Mouse (Mus musculus): ENCODE measurements around the gene Szt2. TPM values are rescaled to one million over a fixed set of nuclear protein-coding genes. Genes with fewer than 3 reads are reported as not detected.
A peak's percentile ranks its signal among the peaks of the same experiment; 100 is the strongest.

Gene Szt2
- polyA plus RNA-seq (2012; fragmentation: generic; extraction: Trizol): 7.6 TPM
- long read RNA-seq, experiment 1, partial matches to known transcripts: 1 of 4 reads
- long read RNA-seq, experiment 1, other reads (novel, unspliced or antisense): 2 of 4 reads
- long read RNA-seq, experiment 2, partial matches to known transcripts: 5 of 6 reads
- long read RNA-seq, experiment 2, other reads (novel, unspliced or antisense): 1 of 6 reads

- Histone ChIP-seq H3K79me3 (ENCODE audit: low read depth) (peaks cover 29% of the 10 kb centered on the region), H3K27me3 (ENCODE audit: control insufficient read depth, insufficient read depth, insufficient read length) (no peaks in the 10 kb centered on the region), H3ac (ENCODE audit: control insufficient read depth, insufficient read length, low read depth) (peak within 1 kb of the TSS; percentile 90), H3K4me3 (ENCODE audit: insufficient read depth, poor library complexity, severe bottlenecking) (peak within 1 kb of the TSS; percentile 81), H3K79me2 (ENCODE audit: control insufficient read depth, insufficient read depth) (peaks cover 54% of the 10 kb centered on the region), H3K36me3 (ENCODE audit: control insufficient read depth, insufficient read depth) (peaks cover 33% of the 10 kb centered on the region)
- no peak for TF ChIP-seq MAX (IDR thresholded peaks at IDR 0.05)
- no peak for TF ChIP-seq FOSL1 (IDR thresholded peaks at IDR 0.05; ENCODE audit: insufficient read depth, low read length, poor library complexity, severe bottlenecking)
- no peak for TF ChIP-seq CTCF (IDR thresholded peaks at IDR 0.05; ENCODE audit: control insufficient read depth, insufficient read depth, insufficient read length)
- TF ChIP-seq MYOD1 (IDR thresholded peaks at IDR 0.05; ENCODE audit: control insufficient read depth, insufficient read length, low read depth): no peak
- TF ChIP-seq USF1 (IDR thresholded peaks at IDR 0.05; ENCODE audit: low read depth): no peak
- TF ChIP-seq CEBPB (IDR thresholded peaks at IDR 0.05; ENCODE audit: low read depth): no peak
- TF ChIP-seq MYOG (IDR thresholded peaks at IDR 0.05; ENCODE audit: control insufficient read depth, extremely low read depth, insufficient read length): no peak
Measured at GRCm38 (mm10) chr4:118409142-118409900, at the start of gene Szt2, which contains the start of gene Med8. Szt2 (minus strand) TSS chr4:118409273. Med8 (plus strand) TSS chr4:118409337.

- no peaks in the 10 kb centered on the region for H3K36me3 ChIP-seq (ENCODE audit: control insufficient read depth, insufficient read depth)
- H3K4me3 ChIP-seq (ENCODE audit: insufficient read depth, poor library complexity, severe bottlenecking): no peak within 1 kb of the TSS
- H3K79me3 ChIP-seq (ENCODE audit: low read depth): no peaks in the 10 kb centered on the region
- no peaks in the 10 kb centered on the region for H3K79me2 ChIP-seq (ENCODE audit: control insufficient read depth, insufficient read depth)
- TF ChIP-seq MAX (IDR thresholded peaks at IDR 0.05) (no peak), MYOD1 (IDR thresholded peaks at IDR 0.05; ENCODE audit: control insufficient read depth, insufficient read length, low read depth) (no peak), CTCF (IDR thresholded peaks at IDR 0.05; ENCODE audit: control insufficient read depth, insufficient read depth, insufficient read length) (no peak), FOSL1 (IDR thresholded peaks at IDR 0.05; ENCODE audit: insufficient read depth, low read length, poor library complexity, severe bottlenecking) (no peak), MYOG (IDR thresholded peaks at IDR 0.05; ENCODE audit: control insufficient read depth, extremely low read depth, insufficient read length) (no peak), CEBPB (IDR thresholded peaks at IDR 0.05; ENCODE audit: low read depth) (no peak), USF1 (IDR thresholded peaks at IDR 0.05; ENCODE audit: low read depth) (no peak)
- no peak within 1 kb of the TSS for H3ac ChIP-seq (ENCODE audit: control insufficient read depth, insufficient read length, low read depth)
- peaks cover 52% of the 10 kb centered on the region for H3K27me3 ChIP-seq (ENCODE audit: control insufficient read depth, insufficient read depth, insufficient read length)
Measured at GRCm38 (mm10) chr4:118457345-118457975, 48.4 kb upstream of the Szt2 start, which contains the start of gene Mpl. Mpl (minus strand) TSS chr4:118457513.

- Histone ChIP-seq H3K36me3 (ENCODE audit: control insufficient read depth, insufficient read depth) (no peaks in the 10 kb centered on the region), H3K4me3 (ENCODE audit: insufficient read depth, poor library complexity, severe bottlenecking) (no peak overlapping the region), H3K27me3 (ENCODE audit: control insufficient read depth, insufficient read depth, insufficient read length) (peaks cover 40% of the 10 kb centered on the region), H3K79me3 (ENCODE audit: low read depth) (no peaks in the 10 kb centered on the region), H3ac (ENCODE audit: control insufficient read depth, insufficient read length, low read depth) (no peak overlapping the region), H3K79me2 (ENCODE audit: control insufficient read depth, insufficient read depth) (no peaks in the 10 kb centered on the region)
- no peak for TF ChIP-seq CEBPB (IDR thresholded peaks at IDR 0.05; ENCODE audit: low read depth)
- no peak for TF ChIP-seq USF1 (IDR thresholded peaks at IDR 0.05; ENCODE audit: low read depth)
- TF ChIP-seq MYOG (IDR thresholded peaks at IDR 0.05; ENCODE audit: control insufficient read depth, extremely low read depth, insufficient read length): no peak
- TF ChIP-seq MYOD1 (IDR thresholded peaks at IDR 0.05; ENCODE audit: control insufficient read depth, insufficient read length, low read depth): no peak
- no peak for TF ChIP-seq MAX (IDR thresholded peaks at IDR 0.05)
- TF ChIP-seq CTCF (IDR thresholded peaks at IDR 0.05; ENCODE audit: control insufficient read depth, insufficient read depth, insufficient read length): no peak
- no peak for TF ChIP-seq FOSL1 (IDR thresholded peaks at IDR 0.05; ENCODE audit: insufficient read depth, low read length, poor library complexity, severe bottlenecking)
Measured at GRCm38 (mm10) chr4:118446415-118447153, 37.5 kb upstream of the Szt2 start.

- no peak for TF ChIP-seq MYOD1 (IDR thresholded peaks at IDR 0.05; ENCODE audit: control insufficient read depth, insufficient read length, low read depth)
- no peak for TF ChIP-seq MYOG (IDR thresholded peaks at IDR 0.05; ENCODE audit: control insufficient read depth, extremely low read depth, insufficient read length)
- TF ChIP-seq CEBPB (IDR thresholded peaks at IDR 0.05; ENCODE audit: low read depth): no peak
- TF ChIP-seq USF1 (IDR thresholded peaks at IDR 0.05; ENCODE audit: low read depth): no peak
- TF ChIP-seq FOSL1 (IDR thresholded peaks at IDR 0.05; ENCODE audit: insufficient read depth, low read length, poor library complexity, severe bottlenecking): no peak
- TF ChIP-seq MAX (IDR thresholded peaks at IDR 0.05): no peak
- TF ChIP-seq CTCF (IDR thresholded peaks at IDR 0.05; ENCODE audit: control insufficient read depth, insufficient read depth, insufficient read length): no peak
- no peaks in the 10 kb centered on the region for H3K36me3 ChIP-seq (ENCODE audit: control insufficient read depth, insufficient read depth)
- no peaks in the 10 kb centered on the region for H3K79me2 ChIP-seq (ENCODE audit: control insufficient read depth, insufficient read depth)
- no peak overlapping the region for H3ac ChIP-seq (ENCODE audit: control insufficient read depth, insufficient read length, low read depth)
- no peak overlapping the region for H3K4me3 ChIP-seq (ENCODE audit: insufficient read depth, poor library complexity, severe bottlenecking)
- peaks cover 38% of the 10 kb centered on the region for H3K27me3 ChIP-seq (ENCODE audit: control insufficient read depth, insufficient read depth, insufficient read length)
- no peaks in the 10 kb centered on the region for H3K79me3 ChIP-seq (ENCODE audit: low read depth)
Measured at GRCm38 (mm10) chr4:118445781-118446414, 36.8 kb upstream of the Szt2 start.
